Mouse (Mus musculus): ENCODE results near the gene Psmd13.
"Not testable (repeated sequence)": the region's sequence is repeated elsewhere in the genome, so short reads cannot be mapped to it uniquely, and the experiment has no call there.

Psmd13 gene

GRCm38 (mm10) chr7:140856785-140857549 lies 24.8 kb upstream of the Psmd13 start, which contains the start of gene Ric8a:
Gene Ric8a, plus strand, starts transcription at chr7:140856957.
- peak; percentile 90 to 91 for DNase-seq (ENCODE audit: low spot score in 2 of 2)

GRCm38 (mm10) chr7:140857550-140858505 lies 23.9 kb upstream of the Psmd13 start, which contains the start of gene Bet1l:
Gene Bet1l, minus strand, starts transcription at chr7:140857577.
- DNase-seq (ENCODE audit: low spot score in 2 of 2): no peak

DNA sequence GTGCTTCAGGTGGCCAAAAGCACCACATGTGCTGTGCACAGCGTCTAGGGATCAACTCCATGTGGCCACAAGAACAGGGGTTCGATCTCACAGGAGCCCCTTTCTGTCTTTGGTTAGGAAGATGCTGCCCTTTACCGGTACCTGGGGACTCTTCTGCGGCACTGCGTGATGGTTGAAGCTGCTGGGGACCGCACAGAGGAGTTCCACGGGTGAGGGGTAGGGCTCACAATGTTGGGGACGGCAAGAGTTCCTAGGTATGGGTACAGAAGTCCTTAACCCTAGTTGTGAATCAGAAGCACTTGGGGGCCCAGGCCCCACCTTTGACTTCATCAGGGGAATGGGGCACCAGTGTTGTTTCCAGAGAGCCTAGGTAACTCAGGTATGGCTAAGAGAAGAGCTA lies 23.0 kb upstream of the Psmd13 start:
- DNase-seq (ENCODE audit: low spot score in 2 of 2): no peak

- DNase-seq (ENCODE audit: low spot score in 2 of 2): no peak
Observed at GRCm38 (mm10) chr7:140859997-140860396, 21.8 kb upstream of the Psmd13 start.

DNA sequence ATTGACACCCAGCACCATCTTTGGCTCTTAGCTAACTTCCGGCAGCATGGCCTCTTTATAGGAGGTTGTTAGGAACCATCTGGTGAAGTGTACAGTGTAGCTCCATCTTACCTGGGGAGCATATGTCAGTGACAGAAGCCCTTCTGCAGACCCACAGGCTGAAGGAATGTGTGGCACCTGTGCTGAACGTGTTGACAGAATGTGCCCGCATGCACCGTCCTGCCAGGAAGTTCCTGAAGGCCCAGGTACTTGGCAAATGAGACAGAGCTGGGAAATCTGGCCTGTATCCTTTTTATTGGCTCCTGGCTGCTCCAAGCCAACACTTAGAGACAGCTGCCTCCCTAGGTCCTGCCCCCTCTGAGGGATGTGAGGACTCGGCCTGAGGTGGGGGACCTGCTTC lies 21.0 kb upstream of the Psmd13 start:
- DNase-seq (ENCODE audit: low spot score in 2 of 2): no peak

DNA sequence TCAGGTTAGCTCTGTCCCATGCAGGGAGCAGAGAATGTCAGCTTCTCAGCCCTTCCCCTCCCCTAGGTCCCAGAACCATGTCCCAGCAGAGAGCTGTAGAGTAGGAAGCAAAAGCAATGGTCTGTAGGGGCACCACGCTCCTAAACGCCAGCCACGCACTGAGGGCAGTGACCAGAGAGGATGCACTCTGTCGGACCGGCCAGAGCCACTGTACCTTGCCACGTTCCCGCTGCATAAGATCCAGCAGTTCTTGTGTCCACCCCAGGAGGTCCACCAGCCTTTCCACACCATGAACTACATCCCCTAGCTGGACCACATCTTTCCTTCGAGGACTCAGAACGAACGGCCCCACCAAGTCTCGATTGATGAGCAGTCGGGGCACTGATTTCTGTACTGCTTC lies 17.0 kb upstream of the Psmd13 start:
- DNase-seq (ENCODE audit: low spot score in 2 of 2): no peak

DNA sequence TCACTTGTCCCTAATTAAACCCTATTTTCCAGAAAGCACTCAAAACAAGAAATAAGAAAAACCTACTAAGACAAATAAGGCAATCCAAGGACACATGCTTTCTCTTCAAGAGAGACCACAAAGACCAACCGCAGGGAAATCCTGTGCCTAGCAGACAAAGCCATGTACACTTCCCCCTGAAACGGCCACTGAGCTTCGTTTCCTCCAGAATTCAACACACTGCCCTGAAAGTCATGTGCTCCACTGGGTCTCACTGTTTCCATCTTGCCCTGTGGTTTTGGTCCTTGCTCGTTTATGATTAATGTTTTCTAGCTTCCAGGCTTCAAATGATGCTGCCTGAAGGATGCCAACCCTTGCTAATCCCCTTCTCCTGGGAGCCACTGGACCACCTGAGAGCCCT lies 7.5 kb upstream of the Psmd13 start:
- DNase-seq (ENCODE audit: low spot score in 2 of 2): no peak

GRCm38 (mm10) chr7:140877364-140877763 lies 4.4 kb upstream of the Psmd13 start:
- DNase-seq (ENCODE audit: low spot score in 2 of 2): no peak

DNA sequence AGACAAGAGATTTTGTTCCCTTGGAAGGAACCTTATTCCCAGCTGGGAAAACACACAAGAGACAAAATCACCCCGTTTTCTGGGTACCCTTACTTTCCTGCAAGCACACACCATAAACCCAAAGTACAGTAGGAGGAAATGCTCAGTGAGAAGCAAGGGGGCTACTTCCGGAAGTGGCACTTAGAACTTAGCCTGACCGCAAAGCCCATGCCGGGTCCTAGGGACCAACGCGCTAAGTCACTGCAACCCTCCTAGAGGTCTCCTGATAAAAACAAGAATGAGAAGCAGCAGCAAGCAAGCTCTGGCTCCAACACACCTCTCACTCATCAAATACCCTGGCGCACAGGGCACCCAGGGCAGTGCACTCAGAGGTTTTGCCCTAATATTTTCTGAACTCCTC lies 2.4 kb upstream of the Psmd13 start:
- no peak for DNase-seq (ENCODE audit: low spot score in 2 of 2)

- no peak for DNase-seq (ENCODE audit: low spot score in 2 of 2)
Observed at GRCm38 (mm10) chr7:140880419-140880818, 1.3 kb upstream of the Psmd13 start.

DNA sequence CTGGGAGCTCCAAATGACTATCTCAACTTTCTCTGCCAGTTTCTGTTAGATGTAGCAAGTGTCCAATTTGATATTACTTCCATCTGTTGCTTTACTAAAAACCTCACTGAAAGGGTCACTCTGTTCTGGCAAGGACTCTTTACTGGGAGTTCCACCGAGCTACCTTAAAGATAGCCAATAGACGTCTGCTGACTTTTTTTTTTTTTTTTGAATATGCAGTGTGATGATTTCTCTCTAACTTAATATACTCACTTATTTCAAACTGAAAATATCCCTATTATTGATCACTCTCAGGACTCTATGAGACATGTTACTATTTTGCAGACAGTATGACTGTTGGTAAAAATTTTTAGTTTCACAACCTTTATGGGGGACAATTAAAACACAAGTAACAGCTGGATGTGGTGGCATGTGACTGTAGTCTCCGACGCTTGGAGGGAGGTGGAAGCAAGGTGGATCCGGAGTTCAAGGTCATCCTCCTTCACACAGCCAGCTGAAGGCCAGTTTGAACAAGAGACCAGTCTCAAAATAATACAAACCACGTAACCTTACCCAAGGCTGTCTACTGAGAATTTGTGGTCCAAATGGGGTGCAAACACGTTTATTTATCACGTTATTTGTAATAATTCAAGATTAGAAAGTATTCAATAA lies 778 bp upstream of the Psmd13 start:
- no peak for DNase-seq (ENCODE audit: low spot score in 2 of 2)

DNA sequence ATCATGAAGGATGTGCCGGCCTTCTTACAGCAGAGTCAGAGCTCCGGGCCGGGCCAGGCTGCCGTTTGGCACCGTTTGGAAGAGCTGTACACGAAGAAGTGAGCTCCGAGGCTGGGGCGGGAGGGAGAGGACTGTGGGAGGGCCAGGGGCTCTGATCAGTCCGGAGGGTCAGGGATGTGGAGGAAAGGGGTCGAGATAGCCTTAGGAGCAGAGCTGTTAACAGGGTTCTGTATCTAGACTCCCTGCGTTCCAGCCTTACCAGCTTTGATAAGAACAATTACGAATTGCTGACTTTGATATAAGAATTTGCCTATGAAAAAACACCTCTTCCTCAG lies 668 bp downstream of the Psmd13 start:
- DNase-seq (ENCODE audit: low spot score in 2 of 2): no peak

DNA sequence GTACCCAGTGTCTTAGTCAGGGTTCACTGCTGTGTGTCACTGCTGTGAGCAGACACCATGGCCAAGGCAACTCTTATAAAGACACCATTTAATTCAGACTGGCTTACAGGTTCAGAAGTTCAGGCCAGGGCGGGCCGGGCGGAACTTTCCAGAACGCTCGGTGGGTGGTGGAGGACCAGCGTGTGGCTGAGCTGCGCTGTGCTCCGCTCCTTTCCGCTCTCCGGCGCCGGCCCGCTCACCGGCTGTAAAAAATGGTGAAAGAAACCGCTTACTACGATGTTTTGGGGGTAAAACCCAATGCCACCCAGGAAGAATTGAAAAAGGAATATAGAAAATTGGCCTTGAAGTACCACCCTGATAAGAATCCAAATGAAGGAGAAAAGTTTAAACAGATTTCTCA lies 8.9 kb downstream of the Psmd13 start:
- not testable (repeated sequence) for DNase-seq (ENCODE audit: low spot score in 2 of 2)

DNA sequence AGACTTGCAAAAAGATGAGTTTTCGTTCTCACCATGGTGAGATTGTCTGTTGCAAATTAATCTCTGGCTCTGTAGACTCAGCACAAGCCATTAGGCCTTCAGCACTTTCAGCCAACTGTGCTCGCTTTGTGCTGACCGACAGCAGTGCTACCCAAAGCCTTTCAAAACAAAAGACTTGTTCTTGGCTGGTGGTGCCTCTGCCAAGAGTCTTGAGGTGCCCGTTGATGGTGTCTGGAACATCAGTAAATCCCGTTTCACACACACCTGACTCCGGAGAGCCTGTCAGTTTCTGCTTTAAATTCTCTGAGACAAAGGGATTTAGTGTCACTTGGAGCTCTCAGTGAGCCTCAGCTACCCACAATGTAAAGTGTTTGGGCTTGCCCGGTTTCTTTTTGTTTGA lies 12.3 kb downstream of the Psmd13 start:
- no peak for DNase-seq (ENCODE audit: low spot score in 2 of 2)

- DNase-seq (ENCODE audit: low spot score in 2 of 2): no peak
Observed at GRCm38 (mm10) chr7:140894611-140895010, 12.8 kb downstream of the Psmd13 start.

- DNase-seq (ENCODE audit: low spot score in 2 of 2): no peak
Observed at GRCm38 (mm10) chr7:140897863-140898262, 16.1 kb downstream of the Psmd13 start.

GRCm38 (mm10) chr7:140899121-140899520 lies 17.4 kb downstream of the Psmd13 start:
- DNase-seq (ENCODE audit: low spot score in 2 of 2): no peak

GRCm38 (mm10) chr7:140900220-140900619 lies 18.5 kb downstream of the Psmd13 start, which contains the start of gene Cox8b:
Gene Cox8b, minus strand, starts transcription at chr7:140900446.
- DNase-seq (ENCODE audit: low spot score in 2 of 2): no peak

DNA sequence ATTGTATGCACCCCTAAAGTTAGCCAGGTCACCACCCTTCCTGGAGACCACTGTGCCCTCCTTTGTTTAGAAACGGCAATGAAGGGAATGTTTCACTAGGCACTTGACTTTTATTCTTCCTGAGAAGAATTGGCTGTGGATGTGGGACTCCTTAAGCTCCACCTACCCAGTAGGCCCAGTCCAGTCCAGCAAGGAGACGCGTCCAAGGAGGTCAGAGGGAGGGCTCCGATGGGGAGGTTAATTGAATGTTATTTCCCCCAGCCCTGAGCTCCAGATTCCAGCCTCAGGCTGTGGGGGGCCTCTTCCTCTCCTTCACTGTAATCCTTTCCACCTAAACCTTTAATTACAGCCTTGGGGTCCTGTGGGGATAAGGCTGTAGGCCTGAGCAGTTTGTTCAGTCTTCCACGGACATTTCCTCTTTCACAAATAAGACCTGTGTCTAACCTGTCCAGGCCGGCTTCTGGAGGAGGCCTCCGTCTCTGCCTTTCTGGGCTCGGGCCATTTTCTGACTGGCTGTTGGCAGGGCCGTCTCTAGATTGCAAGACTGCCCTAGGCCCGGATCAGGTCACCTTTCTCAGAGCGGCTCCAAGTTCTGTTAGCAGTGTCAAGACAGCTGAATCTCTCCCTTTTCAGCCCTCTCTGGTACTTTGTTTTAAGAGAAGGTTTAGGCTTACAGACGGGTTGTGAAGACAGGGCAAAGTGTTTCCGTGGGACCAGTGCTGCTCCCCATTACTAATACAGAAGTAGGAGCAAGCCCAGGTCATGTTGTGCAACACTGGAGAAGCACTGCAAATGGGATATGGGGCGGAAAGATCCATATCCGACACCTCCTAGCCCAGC lies 20.5 kb downstream of the Psmd13 start:
- DNase-seq (ENCODE audit: low spot score in 2 of 2): no peak

DNA sequence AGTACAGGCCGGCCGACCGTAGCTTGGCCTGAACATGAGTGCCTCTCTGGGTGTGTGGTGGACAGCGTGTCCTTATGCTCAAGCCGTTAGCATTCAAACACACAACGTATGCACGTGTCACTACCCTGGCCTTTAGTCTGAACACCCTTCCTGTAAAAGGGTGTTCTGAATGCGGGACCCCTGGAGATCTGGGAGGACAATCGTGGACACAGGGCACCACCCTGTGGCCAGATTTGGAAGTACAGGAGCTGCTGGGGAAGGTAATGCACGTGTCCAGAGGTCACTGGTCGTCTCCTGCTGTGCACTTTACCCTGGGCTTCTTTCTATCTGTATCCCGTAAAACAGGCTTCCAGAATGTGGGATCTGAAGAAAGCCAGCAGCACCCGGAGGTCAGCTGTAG lies 21.4 kb downstream of the Psmd13 start:
- DNase-seq (ENCODE audit: low spot score in 2 of 2): peak; percentile 72 to 75

DNA sequence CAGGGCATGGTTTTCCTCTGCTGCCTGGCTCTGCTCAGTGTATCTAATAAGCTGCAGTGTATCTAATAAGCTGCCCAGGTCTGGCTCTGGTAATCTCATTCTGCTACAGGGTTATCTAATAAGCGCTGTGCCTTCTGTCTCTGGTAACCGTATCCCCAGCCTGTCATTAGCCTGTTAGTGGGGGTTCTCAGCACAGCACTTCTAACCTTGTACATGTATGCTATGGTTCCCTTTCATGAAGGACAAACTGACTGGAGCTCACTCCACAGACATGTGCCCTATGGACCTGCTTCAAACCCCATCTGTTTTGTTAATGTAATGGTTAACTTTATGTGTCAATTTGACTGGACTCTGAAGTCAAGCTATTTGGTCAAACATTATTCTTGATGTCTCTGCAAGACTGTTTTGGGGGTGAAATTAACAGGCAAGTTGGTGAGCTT lies 23.9 kb downstream of the Psmd13 start:
- no peak for DNase-seq (ENCODE audit: low spot score in 2 of 2)

Data from frontal cortex, postnatal 36 days (tissue).